Mouse (Mus musculus) thymus, adult 2 months (tissue): ENCODE results near the gene Rgs6.

Experiments
- CTCF ChIP-seq: fragments of 200-500 bp; IDR thresholded peaks from 2 replicates; pipeline ENCODE4 v1.5.1; 2012; ENCODE audit warnings: mild to moderate bottlenecking, control low read depth, low read length, moderate library complexity, borderline replicate concordance; ENCODE audit not compliant: control insufficient read depth, poor library complexity, insufficient read depth; ENCODE audit errors: extremely low read depth
- POLR2A ChIP-seq: fragments of 200-500 bp; IDR thresholded peaks from 2 replicates; pipeline ENCODE4 v1.6.1; 2012; ENCODE audit warnings: mild to moderate bottlenecking, low read length, control low read depth, moderate library complexity; ENCODE audit not compliant: control insufficient read depth, poor library complexity, insufficient read depth; ENCODE audit errors: extremely low read depth

DNA sequence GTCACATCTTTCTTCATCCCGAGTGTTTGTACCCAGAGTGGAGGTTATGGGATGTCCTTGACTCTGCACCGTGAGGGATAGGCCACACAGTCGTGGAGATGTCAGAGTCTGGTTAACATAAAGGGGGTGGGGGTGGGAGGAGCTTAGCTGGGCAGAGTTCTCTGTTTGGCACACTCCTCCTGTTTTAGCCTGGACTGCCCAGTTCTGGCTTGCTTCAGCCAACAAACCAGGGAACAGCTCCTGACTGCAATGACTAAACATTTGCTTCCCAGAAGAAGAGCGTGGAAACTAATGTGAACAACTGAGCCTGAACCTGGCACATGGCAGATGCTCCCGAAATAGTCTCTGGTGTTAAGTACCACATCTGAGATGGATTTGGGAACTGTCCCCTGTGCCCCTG, 575.6 kb downstream of the Rgs6 start:
- TF ChIP-seq CTCF = no peak
- TF ChIP-seq POLR2A = no peak
